Mouse (Mus musculus) embryonic fibroblast, embryonic 13.5 days (primary cell): Measurements from ENCODE around the gene Olfr1043.

Experiments used
- CTCF ChIP-seq: IDR thresholded peaks from 2 replicates; pipeline ENCODE4 v1.5.1; 2011; ENCODE audit warnings: mild to moderate bottlenecking, control low read depth, low read length, moderate library complexity, borderline replicate concordance; ENCODE audit not compliant: insufficient read depth
- POLR2A ChIP-seq: IDR thresholded peaks from 2 replicates; pipeline ENCODE4 v1.6.1; 2011; ENCODE audit warnings: low read depth, mild to moderate bottlenecking, control low read depth, low read length, moderate library complexity

DNA sequence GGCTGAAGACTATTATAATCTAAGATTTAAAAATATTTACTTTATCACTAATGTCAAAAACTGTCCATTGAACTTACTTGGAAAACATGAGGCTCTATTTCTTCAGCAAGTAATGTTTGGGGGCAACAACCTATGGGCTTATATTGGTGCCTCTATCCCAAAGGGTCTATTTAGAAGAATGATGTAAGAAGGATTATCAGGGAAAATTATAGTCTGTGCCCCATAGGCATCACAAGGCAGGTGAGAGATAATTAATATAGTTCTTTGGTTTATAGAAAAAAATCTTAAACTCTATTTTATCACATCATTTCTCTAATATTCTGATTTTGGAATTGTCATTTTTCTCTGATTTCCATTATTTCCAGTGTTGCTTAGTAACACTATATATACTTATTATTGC lies 10.4 kb upstream of the Olfr1043 start, which contains the start of gene Olfr1044:
- TF ChIP-seq POLR2A, result no peak
- no peak for TF ChIP-seq CTCF
